Mouse (Mus musculus): Measurements from ENCODE around the gene Mthfd2.

Gene Mthfd2

GRCm38 (mm10) chr6:83327591-83328190 lies 2.0 kb upstream of the Mthfd2 start:
- no peak for DNase-seq (ENCODE audit: low spot score)

GRCm38 (mm10) chr6:83326761-83327160 lies 1.1 kb upstream of the Mthfd2 start:
- no peak for DNase-seq (ENCODE audit: low spot score)

- no peak for DNase-seq (ENCODE audit: low spot score)
Observed at GRCm38 (mm10) chr6:83326394-83326736, 657 bp upstream of the Mthfd2 start.

- no peak for DNase-seq (ENCODE audit: low spot score)
Observed at GRCm38 (mm10) chr6:83323652-83324419, 1.9 kb downstream of the Mthfd2 start.

GRCm38 (mm10) chr6:83322794-83323193 lies 2.9 kb downstream of the Mthfd2 start:
- DNase-seq (ENCODE audit: low spot score), result no peak

GRCm38 (mm10) chr6:83321927-83322326 lies 3.8 kb downstream of the Mthfd2 start:
- no peak for DNase-seq (ENCODE audit: low spot score)

- peak; percentile 89 for DNase-seq (ENCODE audit: low spot score)
Observed at GRCm38 (mm10) chr6:83317108-83317741, 8.5 kb downstream of the Mthfd2 start.

- DNase-seq (ENCODE audit: low spot score), result peak; percentile 36
Observed at GRCm38 (mm10) chr6:83316022-83316421, 9.7 kb downstream of the Mthfd2 start.

GRCm38 (mm10) chr6:83315293-83315692 lies 10.4 kb downstream of the Mthfd2 start:
- no peak for DNase-seq (ENCODE audit: low spot score)

GRCm38 (mm10) chr6:83312514-83312913 lies 13.2 kb downstream of the Mthfd2 start:
- DNase-seq (ENCODE audit: low spot score), result no peak

- no peak for DNase-seq (ENCODE audit: low spot score)
Observed at GRCm38 (mm10) chr6:83312021-83312420, 13.7 kb downstream of the Mthfd2 start.

GRCm38 (mm10) chr6:83311206-83311605 lies 14.5 kb downstream of the Mthfd2 start:
- DNase-seq (ENCODE audit: low spot score), result no peak

GRCm38 (mm10) chr6:83309017-83309416 lies 16.7 kb downstream of the Mthfd2 start:
- no peak for DNase-seq (ENCODE audit: low spot score)

GRCm38 (mm10) chr6:83302264-83302663 lies 23.4 kb downstream of the Mthfd2 start:
- peak; percentile 18 for DNase-seq (ENCODE audit: low spot score)

- DNase-seq (ENCODE audit: low spot score), result no peak
Observed at GRCm38 (mm10) chr6:83301294-83301693, 24.4 kb downstream of the Mthfd2 start.

- no peak for DNase-seq (ENCODE audit: low spot score)
Observed at GRCm38 (mm10) chr6:83300447-83301229, 25.1 kb downstream of the Mthfd2 start.

GRCm38 (mm10) chr6:83280256-83280955 lies 45.3 kb downstream of the Mthfd2 start:
- DNase-seq (ENCODE audit: low spot score), result no peak

GRCm38 (mm10) chr6:83278881-83279280 lies 46.8 kb downstream of the Mthfd2 start:
- DNase-seq (ENCODE audit: low spot score), result no peak

GRCm38 (mm10) chr6:83277151-83277550 lies 48.6 kb downstream of the Mthfd2 start:
- DNase-seq (ENCODE audit: low spot score), result no peak

- no peak for DNase-seq (ENCODE audit: low spot score)
Observed at GRCm38 (mm10) chr6:83273733-83274132, 52.0 kb downstream of the Mthfd2 start.

- DNase-seq (ENCODE audit: low spot score), result peak; percentile 94
Observed at GRCm38 (mm10) chr6:83268144-83269010, 57.3 kb downstream of the Mthfd2 start.

Measured in urinary bladder, postnatal 14 days (tissue).